Mouse (Mus musculus) small intestine, adult 2 months (tissue): ENCODE results near the gene Rps18. TPM values are rescaled to one million over a fixed set of nuclear protein-coding genes. Genes with fewer than 3 reads are reported as not detected.

ENCODE experiments used
- H3K27ac ChIP-seq: fragments of 200-500 bp; 2 replicates; pipeline ENCODE4 v1.5.1; 2012; ENCODE audit warnings: low read depth, low read length, control low read depth, inconsistent platforms; ENCODE audit not compliant: insufficient read depth
- H3K27me3 ChIP-seq: fragments of 200-500 bp; 2 replicates; pipeline ENCODE4 v1.6.1; 2012; ENCODE audit warnings: mild to moderate bottlenecking, moderate library complexity, low read length, inconsistent platforms; ENCODE audit not compliant: control insufficient read depth, insufficient read depth
- H3K36me3 ChIP-seq: fragments of 200-500 bp; 2 replicates; pipeline ENCODE4 v1.6.1; 2012; ENCODE audit warnings: mild to moderate bottlenecking, low read length, control low read depth, inconsistent platforms; ENCODE audit not compliant: control insufficient read depth, insufficient read depth
- H3K4me1 ChIP-seq: fragments of 200-500 bp; 2 replicates; pipeline ENCODE4 v1.6.1; 2012; ENCODE audit warnings: low read length, inconsistent platforms, mixed read lengths; ENCODE audit not compliant: control insufficient read depth, insufficient read depth, insufficient read length
- H3K4me3 ChIP-seq: fragments of 200-500 bp; 2 replicates; pipeline ENCODE4 v1.5.1; 2012; ENCODE audit warnings: low read depth, mild to moderate bottlenecking, control low read depth, inconsistent platforms, low read length, moderate library complexity
- CTCF ChIP-seq: fragments of 200-500 bp; IDR thresholded peaks from 2 replicates; pipeline ENCODE4 v1.5.1; 2012; ENCODE audit warnings: low read depth, mild to moderate bottlenecking, control low read depth, inconsistent platforms, low read length, moderate library complexity, mixed read lengths; ENCODE audit not compliant: insufficient replicate concordance, insufficient read length; ENCODE audit errors: extremely low read depth
- POLR2A ChIP-seq: fragments of 200-500 bp; IDR thresholded peaks from 2 replicates; pipeline ENCODE4 v1.6.1; 2012; ENCODE audit warnings: low read depth, mild to moderate bottlenecking, control low read depth, inconsistent platforms, low read length, moderate library complexity
- WGBS: fragments of 180-500 bp; shearing (Covaris S2); methylation state at CpG from one replicate; pipeline ENCODE4 v1.1.7; 2018; 5-methylcytosine and 5-hydroxymethylcytosine counted together
- polyA plus RNA-seq: library from polyadenylated mRNA; depleted of rRNA; stranded (reverse); fragments of >200 nt; gene quantifications from 2 replicates; pipeline ENCODE4 v1.2.3, GENCODE M21; 2012

Gene Rps18
- polyA plus RNA-seq, 1 experiment, result 509 TPM

GRCm38 (mm10) chr17:33919351-33920281 is 36.2 kb downstream of the Rps18 start:
- H3K27me3 ChIP-seq, result no peaks in the 10 kb centered on the region
- peaks cover 26% of the 10 kb centered on the region for H3K4me1 ChIP-seq
- WGBS, result under 1% methylated on average over 52 of the region's 52 CpGs
- peak overlapping the region; percentile 82 for H3K4me3 ChIP-seq
- H3K36me3 ChIP-seq, result peaks cover 23% of the 10 kb centered on the region
- peak overlapping the region; percentile 95 for H3K27ac ChIP-seq
- no peak; the same call in 1 of the 2 replicates for TF ChIP-seq CTCF
- peak; percentile 47; the same call in 1 of the 2 replicates for TF ChIP-seq POLR2A

- peaks cover 26% of the 10 kb centered on the region for H3K4me1 ChIP-seq
- WGBS, result 49% methylated on average over 37 of the region's 37 CpGs
- H3K36me3 ChIP-seq, result peaks cover 31% of the 10 kb centered on the region
- H3K27me3 ChIP-seq, result no peaks in the 10 kb centered on the region
- TF ChIP-seq POLR2A, result no peak
- peak overlapping the region; percentile 82; the same call in 1 of the 2 replicates for H3K4me3 ChIP-seq
- peak overlapping the region; percentile 95 for H3K27ac ChIP-seq
Measured at GRCm38 (mm10) chr17:33918293-33919203, 37.3 kb downstream of the Rps18 start.

- TF ChIP-seq POLR2A, result no peak
- no peak for TF ChIP-seq CTCF
- Histone ChIP-seq H3K36me3 (peaks cover 36% of the 10 kb centered on the region), H3K4me1 (peaks cover 26% of the 10 kb centered on the region), H3K4me3 (no peak overlapping the region), H3K27me3 (no peaks in the 10 kb centered on the region), H3K27ac (no peak overlapping the region)
- 85% methylated on average over 18 of the region's 18 CpGs for WGBS
Measured at GRCm38 (mm10) chr17:33917656-33918292, 38.0 kb downstream of the Rps18 start.

GRCm38 (mm10) chr17:33916847-33917655 is 38.8 kb downstream of the Rps18 start:
- H3K4me3 ChIP-seq, result peak overlapping the region; percentile 42
- WGBS, result 82% methylated on average over 31 of the region's 31 CpGs

GRCm38 (mm10) chr17:33916294-33916693 is 39.5 kb downstream of the Rps18 start:
- 2% methylated on average over 20 of the region's 20 CpGs for WGBS
- Histone ChIP-seq H3K27ac (no peak overlapping the region), H3K4me3 (peak overlapping the region; percentile 60), H3K36me3 (peaks cover 41% of the 10 kb centered on the region), H3K4me1 (peaks cover 24% of the 10 kb centered on the region), H3K27me3 (no peaks in the 10 kb centered on the region)
- TF ChIP-seq POLR2A (no peak), CTCF (no peak)

More at GRCm38 (mm10) chr17:33916847-33917655, 38.8 kb downstream of the Rps18 start:
- Histone ChIP-seq H3K36me3 (peaks cover 39% of the 10 kb centered on the region), H3K27ac (no peak overlapping the region), H3K4me1 (peaks cover 24% of the 10 kb centered on the region), H3K27me3 (no peaks in the 10 kb centered on the region)
- TF ChIP-seq CTCF, result no peak
- TF ChIP-seq POLR2A, result no peak

GRCm38 (mm10) chr17:33915671-33916250 is 40.0 kb downstream of the Rps18 start, which contains the start of the genes Tapbp and Zbtb22:
Gene Tapbp, plus strand, starts transcription at chr17:33915899.
Gene Zbtb22, plus strand, starts transcription at chr17:33915904.
- Histone ChIP-seq H3K4me3 (peak within 1 kb of the TSS; percentile 60), H3K36me3 (peaks cover 40% of the 10 kb centered on the region), H3K4me1 (peaks cover 20% of the 10 kb centered on the region), H3K27me3 (no peaks in the 10 kb centered on the region), H3K27ac (peak within 1 kb of the TSS; percentile 3; the same call in 1 of the 2 replicates)
- under 1% methylated on average over 34 of the region's 34 CpGs for WGBS
- TF ChIP-seq POLR2A (no peak; the same call in 1 of the 2 replicates), CTCF (no peak)
